Comparison of ENCODE assay signal across 17 mouse cellular contexts in genomic region chr2:32102944-32103343, GRCm38 (mm10). TPM values are rescaled to one million over a fixed set of nuclear protein-coding genes. Genes with fewer than 3 reads are reported as not detected.
A peak's percentile ranks its signal among the peaks of the same experiment; 100 is the strongest.
DNase-seq lines count a peak whose midpoint lies in the region; ATAC-seq and TF ChIP-seq lines count a peak whose summit lies in the region.
"Had no signal": no experiment of that assay in that cellular context is flagged by ENCODE, and none has a peak within 500 bp of the region (broad histone marks: within the 10 kb centered on the region; RNA-seq: fewer than 3 reads in every experiment).

No protein-coding gene starts in this region.

- no peaks in the 10 kb centered on the region for H3K36me3 ChIP-seq in ES-Bruce4 (ENCODE audit: control insufficient read depth, insufficient read depth, low read length, poor library complexity, severe bottlenecking)
- H3K36me3 ChIP-seq in midbrain, embryonic 13.5 days = peaks cover 15% of the 10 kb centered on the region; the same call in 1 of the 2 replicates
- H3K36me3 ChIP-seq: intestine, embryonic 15.5 days; limb, embryonic 12.5 days had no signal

- no peak for TF ChIP-seq EP300 in ES-Bruce4 (IDR thresholded peaks at IDR 0.05; ENCODE audit: insufficient read depth, low read depth, low read length)

- intact Hi-C loops in gastrocnemius, adult 2 months (cut with DNase I) = no loop called here

- TF ChIP-seq CTCF in gastrocnemius, adult 2 months (IDR thresholded peaks at IDR 0.05) = no peak
- no peak for TF ChIP-seq CTCF in ES-Bruce4 (IDR thresholded peaks at IDR 0.05; ENCODE audit: low read depth, low read length)

- peak overlapping the region; percentile 25; the same call in 1 of the 2 replicates for H3K4me2 ChIP-seq in midbrain, embryonic 13.5 days (replicated peaks)
- H3K4me2 ChIP-seq: hindbrain, embryonic 14.5 days; intestine, embryonic 15.5 days; limb, embryonic 12.5 days had no signal

- no peaks in the 10 kb centered on the region for H3K27me3 ChIP-seq in ES-Bruce4 (ENCODE audit: control insufficient read depth, insufficient read depth, low read length, poor library complexity, severe bottlenecking)
- H3K27me3 ChIP-seq in midbrain, embryonic 13.5 days = no peaks in the 10 kb centered on the region
- H3K27me3 ChIP-seq: intestine, embryonic 15.5 days; limb, embryonic 12.5 days had no signal

- no peak overlapping the region for H3K9ac ChIP-seq in ES-Bruce4 (ENCODE audit: low read depth, poor library complexity, severe bottlenecking)
- H3K9ac ChIP-seq in midbrain, embryonic 13.5 days (replicated peaks) = no peak overlapping the region
- H3K9ac ChIP-seq: hindbrain, embryonic 14.5 days; intestine, embryonic 15.5 days; limb, embryonic 12.5 days had no signal

- no peak for TF ChIP-seq POLR2A in ES-Bruce4 (IDR thresholded peaks at IDR 0.05; ENCODE audit: insufficient read depth, low read length)

- H3K4me3 ChIP-seq in gastrocnemius, adult 2 months = peak overlapping the region; percentile 47
- peak overlapping the region; percentile 40; the same call in 1 of the 2 replicates for H3K4me3 ChIP-seq in ES-Bruce4 (ENCODE audit: low read depth, low read length)
- H3K4me3 ChIP-seq in midbrain, embryonic 13.5 days (replicated peaks) = no peak overlapping the region; the same call in 1 of the 2 replicates
- H3K4me3 ChIP-seq: erythroblast, embryonic 14.5 days; intestine, embryonic 15.5 days; limb, embryonic 12.5 days had no signal

- WGBS in midbrain, embryonic 13.5 days = 46% methylated on average over 5 of the region's 5 CpGs

- no peaks in the 10 kb centered on the region for H3K9me3 ChIP-seq in ES-Bruce4 (replicated peaks; ENCODE audit: control insufficient read depth, insufficient read depth, low read length, poor library complexity, severe bottlenecking)
- peaks cover 3% of the 10 kb centered on the region; the same call in 1 of the 2 replicates for H3K9me3 ChIP-seq in midbrain, embryonic 13.5 days
- H3K9me3 ChIP-seq: intestine, embryonic 15.5 days; limb, embryonic 12.5 days had no signal

- no peaks in the 10 kb centered on the region for H3K4me1 ChIP-seq in ES-Bruce4 (ENCODE audit: control insufficient read depth, insufficient read depth, low read length)
- H3K4me1 ChIP-seq in midbrain, embryonic 13.5 days (replicated peaks) = peaks cover 15% of the 10 kb centered on the region
- H3K4me1 ChIP-seq: intestine, embryonic 15.5 days; limb, embryonic 12.5 days had no signal

- H3K27ac ChIP-seq in gastrocnemius, adult 2 months = peak overlapping the region; percentile 72
- H3K27ac ChIP-seq in ES-Bruce4 (ENCODE audit: insufficient read depth, low read length) = no peak overlapping the region
- no peak overlapping the region for H3K27ac ChIP-seq in midbrain, embryonic 13.5 days
- H3K27ac ChIP-seq: hindbrain, embryonic 14.5 days; intestine, embryonic 15.5 days; limb, embryonic 12.5 days had no signal

- ATAC-seq in midbrain, embryonic 13.5 days = no peak
- no peak for ATAC-seq in activated CD4-positive, CD25-positive, alpha-beta regulatory T cell, adult 4 months
- ATAC-seq: intestine, embryonic 15.5 days; Patski had no signal

- peak; percentile 29 for DNase-seq in gastrocnemius, adult 2 months
- no peak for DNase-seq in gastrocnemius, adult 18-20 months (ENCODE audit: low spot score)
- DNase-seq in kidney, postnatal 4 days = peak; percentile 25 to 50
- DNase-seq in kidney, postnatal 25 days = no peak
- DNase-seq in adrenal gland, adult 18-20 months (ENCODE audit: low spot score in 2 of 2) = no peak
- DNase-seq: cerebellum, postnatal 10 days; gastrocnemius, postnatal 10 days; heart, postnatal 10 days; thymus, adult 18-20 months had no signal

RNA-seq across cellular contexts. Expression of gene Plpp7, which starts 7.6 kb away (rescaled TPM):
- total RNA-seq in gastrocnemius, adult 2 months (2021) = 100 to 1,000 TPM; 109 to 120 TPM
- total RNA-seq in gastrocnemius, adult 18-20 months (2021) = 100 to 1,000 TPM; 105 to 121 TPM
- 1.2 TPM in 1 of 2 replicates, not detected in the other for polyA plus RNA-seq in ES-Bruce4 (2011; ENCODE audit: insufficient read depth, insufficient read length, low read depth, missing spikeins)
- polyA plus RNA-seq in midbrain, embryonic 13.5 days (2015; fragmentation: Nextera tagmentation; extraction: Ambion mirVana) = 16.6 and 19.1 TPM in 2 replicates
- total RNA-seq in adrenal gland, adult 18-20 months (2021) = 1 to 10 TPM; 5.4 to 6.6 TPM
- polyA plus RNA-seq in activated CD4-positive, CD25-positive, alpha-beta regulatory T cell, adult 4 months (2017; shearing (Covaris generic)) = not detected

RNA-seq across cellular contexts. Expression of gene Fam78a, which starts 18.3 kb away (rescaled TPM):
- total RNA-seq in gastrocnemius, adult 2 months (2021) = 10 to 100 TPM in 1 of 2 experiments, 1 to 10 TPM in 1; 9.9 to 12.0 TPM
- total RNA-seq in gastrocnemius, adult 18-20 months (2021) = 10 to 100 TPM; 12.5 to 21.2 TPM
- 1.6 and 3.0 TPM in 2 replicates for polyA plus RNA-seq in ES-Bruce4 (2011; ENCODE audit: insufficient read depth, insufficient read length, low read depth, missing spikeins)
- polyA plus RNA-seq in midbrain, embryonic 13.5 days (2015; fragmentation: Nextera tagmentation; extraction: Ambion mirVana) = 0.38 and 0.44 TPM in 2 replicates
- total RNA-seq in adrenal gland, adult 18-20 months (2021) = 1 to 10 TPM in 1 of 2 experiments, under 1 TPM in 1; 0.99 to 2.1 TPM
- 10 to 100 TPM; 23.6 to 27.1 TPM for polyA plus RNA-seq in activated CD4-positive, CD25-positive, alpha-beta regulatory T cell, adult 4 months (2017; shearing (Covaris generic))

RNA-seq across cellular contexts. Expression of gene Prrc2b, which starts 47.9 kb away (rescaled TPM):
- 10 to 100 TPM; 76.4 to 86.9 TPM for total RNA-seq in gastrocnemius, adult 2 months (2021)
- total RNA-seq in gastrocnemius, adult 18-20 months (2021) = 10 to 100 TPM; 78.4 to 79.7 TPM
- polyA plus RNA-seq in ES-Bruce4 (2011; ENCODE audit: insufficient read depth, insufficient read length, low read depth, missing spikeins) = 106 and 112 TPM in 2 replicates
- polyA plus RNA-seq in midbrain, embryonic 13.5 days (2015; fragmentation: Nextera tagmentation; extraction: Ambion mirVana) = 68.4 and 77.5 TPM in 2 replicates
- 100 to 1,000 TPM in 1 of 2 experiments, 10 to 100 TPM in 1; 94.4 to 102 TPM for total RNA-seq in adrenal gland, adult 18-20 months (2021)
- 10 to 100 TPM; 32.0 to 32.6 TPM for polyA plus RNA-seq in activated CD4-positive, CD25-positive, alpha-beta regulatory T cell, adult 4 months (2017; shearing (Covaris generic))

Comparison
In these comparisons a context has a peak if more than half of its experiments do, and no peak if none do; other contexts are left out.
1. DNase-seq: peak in gastrocnemius, adult 2 months (single experiment) and kidney, postnatal 4 days (2 of 2); none in gastrocnemius, adult 18-20 months (single experiment), kidney, postnatal 25 days (0 of 2) and adrenal gland, adult 18-20 months (0 of 2).
2. RNA of gene Plpp7, which starts 7.6 kb away (total RNA-seq): 105 to 121 TPM in gastrocnemius, adult 18-20 months and 109 to 120 TPM in gastrocnemius, adult 2 months; 5.4 to 6.6 TPM in adrenal gland, adult 18-20 months; every median in the first group is over 10 times any median in the second.